Mouse (Mus musculus) heart, postnatal 0 days (tissue): ENCODE data around the gene Mras.

Experiments used
- CTCF ChIP-seq: IDR thresholded peaks from 2 replicates; pipeline ENCODE4 v1.5.1; 2016; ENCODE audit warnings: antibody characterized with exemption, control low read depth, low read depth
- EP300 ChIP-seq: IDR thresholded peaks from 2 replicates; pipeline ENCODE4 v1.6.1; 2016; ENCODE audit warnings: antibody characterized with exemption, low read depth

DNA sequence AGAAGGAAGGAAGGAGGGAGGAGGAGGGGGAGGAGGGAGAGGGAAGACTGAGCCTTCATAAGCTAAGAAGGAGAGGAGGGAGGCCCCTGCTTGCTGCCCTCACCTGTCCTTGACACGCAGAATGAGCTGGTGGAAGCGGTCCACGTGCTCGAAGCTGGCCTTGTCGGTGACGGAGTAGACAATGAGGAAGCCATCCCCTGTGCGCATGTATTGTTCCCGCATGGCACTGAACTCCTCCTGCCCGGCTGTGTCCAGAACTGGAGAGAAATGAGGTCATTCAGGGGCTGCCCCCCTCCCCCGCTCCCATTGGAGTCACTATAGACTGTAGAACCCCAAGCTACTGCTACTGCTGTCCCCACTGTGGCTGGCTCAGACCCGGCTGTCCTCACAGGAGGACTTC lies 42.8 kb downstream of the Mras start:
- TF ChIP-seq EP300 (no peak), CTCF (no peak)
